Mouse (Mus musculus): Measurements from ENCODE around the gene Immp2l. TPM values are rescaled to one million over a fixed set of nuclear protein-coding genes. Genes with fewer than 3 reads are reported as not detected.

The Immp2l gene
- total RNA-seq, 2 experiments from 2014 or later = 6.3 to 9.6 TPM

- DNase-seq = no peak
Measured at GRCm38 (mm10) chr12:41050945-41051344, 27.1 kb downstream of the Immp2l start.

- no peak for DNase-seq
Measured at GRCm38 (mm10) chr12:41052897-41053296, 29.0 kb downstream of the Immp2l start.

- no peak for DNase-seq
Measured at GRCm38 (mm10) chr12:41054006-41054791, 30.3 kb downstream of the Immp2l start.

GRCm38 (mm10) chr12:41055941-41056340 is 32.1 kb downstream of the Immp2l start:
- no peak for DNase-seq

- no peak for DNase-seq
Measured at GRCm38 (mm10) chr12:41063281-41063680, 39.4 kb downstream of the Immp2l start.

- DNase-seq = no peak
Measured at GRCm38 (mm10) chr12:41081843-41082242, 58.0 kb downstream of the Immp2l start.

- DNase-seq = no peak
Measured at GRCm38 (mm10) chr12:41084370-41085089, 60.6 kb downstream of the Immp2l start.

GRCm38 (mm10) chr12:41089931-41090366 is 66.1 kb downstream of the Immp2l start:
- no peak for DNase-seq

GRCm38 (mm10) chr12:41090771-41091170 is 66.9 kb downstream of the Immp2l start:
- DNase-seq = no peak

- DNase-seq = no peak
Measured at GRCm38 (mm10) chr12:41091316-41091715, 67.4 kb downstream of the Immp2l start.

- no peak for DNase-seq
Measured at GRCm38 (mm10) chr12:41096045-41096444, 72.2 kb downstream of the Immp2l start.

- DNase-seq = no peak
Measured at GRCm38 (mm10) chr12:41097406-41097805, 73.5 kb downstream of the Immp2l start.

- DNase-seq = no peak
Measured at GRCm38 (mm10) chr12:41109011-41109410, 85.1 kb downstream of the Immp2l start.

GRCm38 (mm10) chr12:41111456-41111855 is 87.6 kb downstream of the Immp2l start:
- no peak for DNase-seq

GRCm38 (mm10) chr12:41112137-41112536 is 88.2 kb downstream of the Immp2l start:
- DNase-seq = no peak

- DNase-seq = no peak
Measured at GRCm38 (mm10) chr12:41118358-41118757, 94.5 kb downstream of the Immp2l start.

GRCm38 (mm10) chr12:41119657-41120056 is 95.8 kb downstream of the Immp2l start:
- no peak for DNase-seq

- DNase-seq = no peak
Measured at GRCm38 (mm10) chr12:41123207-41123606, 99.3 kb downstream of the Immp2l start.

GRCm38 (mm10) chr12:41134885-41135284 is 111.0 kb downstream of the Immp2l start:
- DNase-seq = no peak

- no peak for DNase-seq
Measured at GRCm38 (mm10) chr12:41159543-41159942, 135.7 kb downstream of the Immp2l start.

- DNase-seq = no peak
Measured at GRCm38 (mm10) chr12:41167802-41168201, 143.9 kb downstream of the Immp2l start.

- DNase-seq = no peak
Measured at GRCm38 (mm10) chr12:41170051-41170450, 146.2 kb downstream of the Immp2l start.

- DNase-seq = no peak
Measured at GRCm38 (mm10) chr12:41182856-41183255, 159.0 kb downstream of the Immp2l start.

GRCm38 (mm10) chr12:41185060-41185459 is 161.2 kb downstream of the Immp2l start:
- DNase-seq = no peak

All from layer of hippocampus, postnatal 36 days (tissue).